Mouse (Mus musculus) kidney, adult 10 weeks (tissue): ENCODE results near the gene Prf1. TPM values are rescaled to one million over a fixed set of nuclear protein-coding genes. Genes with fewer than 3 reads are reported as not detected.

Source experiments
- polyA plus RNA-seq: library from polyadenylated mRNA; stranded (reverse); fragments of 350-450 nt; fragmentation: Illumina TruSeq; extraction: RNeasy Lipid Tissue Mini Kit (QIAGEN cat#74804); gene quantifications from one replicate; pipeline ENCODE4 v1.2.3, GENCODE M21; 2014; ENCODE audit warnings: low read depth, low replicate concordance

Prf1 gene
- polyA plus RNA-seq, result not detected

GRCm38 (mm10) chr10:61297477-61297876, at the start of gene Prf1:
Gene Prf1 (plus strand): TSS chr10:61297833.

GRCm38 (mm10) chr10:61273081-61273843, 24.4 kb upstream of the Prf1 start, which contains the start of gene Adamts14:
Gene Adamts14 (minus strand): TSS chr10:61273438.

Other genes starting within 250 kb of the Prf1 start
- gene Pcbd1, start 208.5 kb upstream of the Prf1 start, polyA plus RNA-seq, result 480 TPM
- 53.3 TPM for gene Sgpl1, start 150.1 kb upstream of the Prf1 start, polyA plus RNA-seq
- not detected for gene Tbata, start 125.9 kb upstream of the Prf1 start, polyA plus RNA-seq
- gene Adamts14, start 24.4 kb upstream of the Prf1 start, polyA plus RNA-seq, result not detected
- 0.57 TPM for gene Pald1, start 85.7 kb downstream of the Prf1 start, polyA plus RNA-seq
- gene Nodal, start 120.1 kb downstream of the Prf1 start, polyA plus RNA-seq, result not detected
- gene Eif4ebp2, start 154.8 kb downstream of the Prf1 start, polyA plus RNA-seq, result 38.0 TPM
- gene Lrrc20, start 178.0 kb downstream of the Prf1 start, polyA plus RNA-seq, result 0.85 TPM